Mouse (Mus musculus) lung, adult 18-20 months (tissue): ENCODE measurements around the gene Cd80.

Source experiments
- DNase-seq, 2 experiments: peaks; one replicate each; pipeline ENCODE4 v3.0.0; 2022; ENCODE audit warnings: mixed read lengths in 2 of 2

Gene Cd80

GRCm38 (mm10) chr16:38536544-38537146, 81.3 kb downstream of the Cd80 start:
- peak; percentile 72 to 81 for DNase-seq

GRCm38 (mm10) chr16:38538716-38539380, 83.5 kb downstream of the Cd80 start:
- DNase-seq, result no peak
